Mouse (Mus musculus): ENCODE data around the gene 4930467E23Rik.
"Not testable (repeated sequence)": the region's sequence is repeated elsewhere in the genome, so short reads cannot be mapped to it uniquely, and the experiment has no call there.

4930467E23Rik gene

DNA sequence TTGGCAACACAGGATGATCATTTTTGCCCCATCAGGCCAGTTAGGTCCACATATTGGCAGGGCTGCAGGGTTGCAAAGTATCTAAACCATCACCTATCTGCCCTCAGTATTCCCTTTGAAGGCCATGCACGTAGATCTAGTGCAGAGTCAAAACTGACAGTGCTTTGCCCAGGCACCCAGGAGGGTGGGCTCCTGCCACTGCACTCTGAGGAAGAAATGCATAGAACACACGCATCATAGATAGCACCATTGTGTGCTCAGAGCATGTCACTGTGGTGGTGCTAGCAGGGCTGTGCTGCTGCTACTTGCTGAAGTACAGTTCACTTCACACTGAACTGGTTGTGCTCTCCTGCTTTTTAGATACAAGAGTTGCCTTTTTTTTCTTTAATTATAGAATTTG, at the start of gene 4930467E23Rik:
4930467E23Rik (plus strand) TSS at position 301 of the 400 bp plus-strand sequence.
- DNase-seq (ENCODE audit: low spot score), result not testable (repeated sequence)

DNA sequence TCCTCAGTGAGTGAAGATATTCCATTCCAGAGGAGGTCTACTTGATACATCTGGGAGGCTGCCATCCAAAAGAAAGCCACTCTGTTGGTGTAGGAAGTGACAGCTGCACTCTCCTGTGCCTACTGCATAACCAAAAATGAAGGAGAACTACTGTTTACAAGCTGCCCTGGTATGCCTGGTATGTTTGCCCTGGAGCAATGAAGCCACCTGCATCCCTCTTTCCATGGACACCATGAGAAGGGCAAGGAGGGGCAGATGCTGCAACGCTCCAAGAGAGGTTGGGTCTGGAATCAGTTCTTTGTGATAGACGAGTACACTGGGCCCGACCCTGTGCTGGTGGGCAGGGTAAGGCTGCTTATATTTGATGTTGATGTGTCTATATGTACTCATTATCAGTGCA, 47.1 kb upstream of the 4930467E23Rik start:
- DNase-seq (ENCODE audit: low spot score), result not testable (repeated sequence)

DNA sequence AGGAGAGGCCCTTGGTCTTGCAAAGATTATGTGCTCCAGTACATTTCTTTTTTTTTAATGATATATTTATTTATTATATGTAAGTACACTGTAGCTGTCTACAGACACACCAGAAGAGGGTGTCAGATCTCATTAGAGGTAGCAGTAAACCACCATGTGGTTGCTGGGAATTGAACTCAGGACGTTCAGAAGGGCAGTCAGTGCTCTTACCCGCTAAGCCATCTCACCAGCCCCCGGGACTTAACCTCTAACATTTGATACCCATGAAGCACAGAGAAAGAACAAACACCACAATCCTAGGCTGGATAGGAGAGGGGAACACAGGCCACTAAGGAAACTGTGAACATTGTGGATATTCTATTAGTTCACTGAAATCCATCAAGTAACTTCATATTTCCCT, 43.9 kb upstream of the 4930467E23Rik start:
- DNase-seq (ENCODE audit: low spot score), result not testable (repeated sequence)

DNA sequence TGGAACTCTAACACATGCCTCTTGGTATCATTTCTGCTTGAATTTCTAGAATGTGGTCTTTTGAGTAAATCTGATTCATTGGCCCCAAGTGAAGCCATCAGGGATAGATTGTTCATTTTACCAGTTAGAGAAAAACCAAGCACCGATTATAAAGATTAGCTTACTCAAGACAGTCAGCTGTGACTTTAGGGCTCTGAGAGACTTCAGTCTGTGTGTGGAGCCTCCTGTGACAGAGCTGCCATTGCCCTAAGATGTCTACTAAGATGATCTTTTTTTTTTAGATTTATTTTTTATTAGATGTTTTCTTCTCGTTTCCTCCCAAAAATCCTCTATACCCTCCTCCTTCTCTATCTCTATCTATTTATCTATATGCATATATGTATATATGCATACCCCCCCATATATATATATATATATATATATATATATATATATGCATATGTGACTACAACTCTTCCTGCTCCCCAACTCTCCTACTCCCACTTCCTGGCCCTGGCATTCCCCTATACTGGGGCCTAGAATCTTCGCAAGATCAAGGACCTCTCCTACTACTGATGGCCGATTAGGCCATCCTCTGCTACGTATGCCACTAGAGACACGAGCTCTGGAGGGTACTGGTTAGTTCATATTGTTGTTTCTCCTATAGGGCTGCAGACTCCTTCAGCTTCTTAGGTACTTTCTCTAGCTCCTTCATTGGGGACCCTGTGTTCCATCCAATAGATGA, 40.4 kb upstream of the 4930467E23Rik start:
- not testable (repeated sequence) for DNase-seq (ENCODE audit: low spot score)

DNA sequence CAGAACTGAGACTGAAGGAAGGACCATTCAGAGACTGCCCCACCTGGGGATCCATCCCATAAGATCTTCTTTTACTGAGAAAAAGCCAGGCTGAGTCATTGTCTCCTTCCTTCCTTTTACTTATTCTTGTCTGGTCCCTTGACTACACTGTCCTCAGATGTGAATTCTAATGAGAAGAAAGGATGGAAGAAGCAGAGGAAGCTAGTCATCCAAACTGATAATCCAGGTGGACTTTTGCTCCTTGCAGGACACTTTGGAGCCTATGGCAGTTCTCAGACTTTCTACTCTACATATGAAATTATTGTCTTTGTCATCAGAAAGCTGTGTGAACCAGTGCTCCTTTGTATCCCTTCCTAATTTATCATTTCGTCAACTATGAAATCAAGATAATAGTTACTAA, 39.6 kb upstream of the 4930467E23Rik start:
- not testable (repeated sequence) for DNase-seq (ENCODE audit: low spot score)

DNA sequence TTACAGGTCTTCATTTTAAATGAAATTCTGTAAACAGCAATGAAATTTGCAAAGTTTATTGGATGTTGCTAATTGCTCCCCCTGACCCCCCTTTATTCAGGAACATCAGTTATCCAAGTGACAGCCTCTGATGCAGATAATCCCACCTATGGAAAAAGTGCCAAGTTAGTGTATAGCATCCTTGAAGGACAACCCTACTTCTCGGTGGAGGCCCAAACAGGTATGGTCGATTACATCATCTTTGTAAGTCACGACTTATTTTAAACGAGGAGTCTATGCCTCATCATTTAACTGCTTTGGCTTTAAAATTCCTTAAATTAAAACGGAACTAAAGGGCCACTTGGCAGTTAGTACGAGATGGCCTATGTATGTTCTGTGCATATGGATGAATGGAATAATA, 38.0 kb upstream of the 4930467E23Rik start:
- not testable (repeated sequence) for DNase-seq (ENCODE audit: low spot score)

DNA sequence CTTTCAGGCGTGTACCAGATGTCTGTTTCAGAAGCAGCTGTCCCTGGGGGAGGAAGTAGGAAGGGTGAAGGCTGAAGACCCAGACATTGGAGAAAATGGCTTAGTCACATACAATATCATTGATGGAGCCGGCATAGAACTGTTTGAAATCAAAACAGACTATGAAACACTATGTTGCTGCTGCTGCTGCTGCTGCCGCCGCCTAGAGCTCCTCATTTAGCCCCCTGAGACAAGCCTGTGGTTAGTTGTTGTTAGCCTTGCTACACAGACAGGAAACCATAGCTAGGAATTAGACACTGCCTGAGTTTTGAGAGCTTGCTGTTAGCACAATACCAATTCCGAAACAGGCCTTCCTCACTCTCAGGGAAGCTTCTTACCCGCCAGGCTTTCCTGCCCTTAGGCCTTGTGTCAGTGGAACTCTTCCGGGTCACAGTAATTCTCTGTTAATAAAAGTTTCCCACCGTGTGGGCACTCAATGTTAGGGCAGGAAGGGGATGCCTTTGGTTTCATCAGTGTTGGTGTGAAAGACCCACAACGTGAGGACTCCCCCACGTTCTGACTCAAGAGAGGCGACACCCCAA, 31.8 kb upstream of the 4930467E23Rik start:
- DNase-seq (ENCODE audit: low spot score), result not testable (repeated sequence)

DNA sequence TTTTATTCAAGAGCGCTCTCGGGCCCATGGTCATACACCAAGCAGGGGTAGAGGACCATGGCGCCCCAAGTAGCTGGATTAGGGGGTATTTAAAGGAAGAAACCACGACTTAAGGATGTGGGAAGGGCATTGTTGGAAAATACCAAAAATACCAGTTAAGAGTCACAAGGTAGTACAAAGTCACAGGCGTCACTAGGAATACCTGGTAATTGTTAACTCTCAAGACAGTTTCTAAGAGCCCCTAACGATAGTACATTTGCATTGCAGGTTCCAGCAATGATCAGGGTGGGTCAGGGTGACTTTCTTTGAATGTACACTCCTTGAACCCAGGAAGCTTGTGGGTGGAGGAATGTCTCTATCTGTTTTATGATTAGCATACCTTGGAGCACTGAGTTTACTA, 31.3 kb upstream of the 4930467E23Rik start:
- DNase-seq (ENCODE audit: low spot score), result not testable (repeated sequence)

DNA sequence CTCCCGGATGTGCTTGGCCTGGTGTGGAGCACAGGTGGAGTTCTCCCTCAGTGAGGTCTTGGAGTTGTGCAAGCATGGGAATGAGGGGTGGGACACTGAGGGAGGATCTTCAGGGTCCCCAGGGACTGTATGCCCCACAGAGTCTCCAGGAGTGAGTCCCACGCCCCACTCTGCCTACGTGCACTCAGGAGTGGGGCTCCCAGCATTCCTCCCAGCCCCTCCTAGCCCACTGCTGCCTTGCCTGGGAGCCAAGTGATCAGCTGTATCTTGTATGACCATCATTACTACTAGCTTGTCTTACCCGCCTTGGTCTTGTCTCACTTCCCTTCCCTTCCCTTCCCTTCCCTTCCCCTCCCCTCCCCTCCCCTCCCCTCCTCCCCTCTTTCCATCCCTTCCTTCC, 30.7 kb upstream of the 4930467E23Rik start:
- peak; percentile 68 for DNase-seq (ENCODE audit: low spot score)

DNA sequence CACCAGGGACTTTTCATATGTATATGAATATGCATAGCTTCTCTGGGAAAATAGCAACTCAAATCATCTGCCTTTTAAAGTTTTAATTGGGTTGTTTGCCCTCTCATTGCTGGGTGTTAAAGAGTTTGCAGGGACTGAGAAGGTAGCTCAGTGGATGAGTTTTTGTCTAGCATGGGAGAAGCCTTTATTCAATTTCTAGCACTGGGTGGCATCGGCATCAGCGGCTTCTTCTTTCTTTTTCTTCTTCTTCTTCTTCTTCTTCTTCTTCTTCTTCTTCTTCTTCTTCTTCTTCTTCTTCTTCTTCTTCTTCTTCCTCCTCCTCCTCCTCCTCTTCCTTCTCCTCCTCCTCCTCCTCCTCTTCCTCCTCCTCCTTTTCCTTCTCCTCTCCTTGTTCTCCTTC, 28.1 kb upstream of the 4930467E23Rik start:
- DNase-seq (ENCODE audit: low spot score), result not testable (repeated sequence)

DNA sequence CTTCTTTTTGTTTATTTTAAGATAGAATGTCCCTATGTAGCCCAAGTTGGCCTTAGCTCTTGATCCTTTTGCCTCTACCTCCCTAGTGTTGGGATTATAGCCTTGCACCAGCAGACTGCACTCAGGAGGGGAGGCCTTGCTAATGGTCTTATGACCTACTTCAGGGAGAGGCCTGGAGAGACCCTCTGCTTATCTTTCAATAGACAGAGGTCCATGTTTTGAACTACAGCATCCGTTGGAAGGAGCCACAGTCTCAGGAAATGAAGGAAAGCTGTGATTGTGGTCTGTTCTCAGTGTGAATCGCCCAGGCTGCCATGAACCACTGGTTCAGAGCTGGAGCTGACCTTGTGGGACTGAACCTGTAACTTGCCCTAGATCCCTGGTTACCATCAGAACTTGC, 27.1 kb upstream of the 4930467E23Rik start:
- not testable (repeated sequence) for DNase-seq (ENCODE audit: low spot score)

DNA sequence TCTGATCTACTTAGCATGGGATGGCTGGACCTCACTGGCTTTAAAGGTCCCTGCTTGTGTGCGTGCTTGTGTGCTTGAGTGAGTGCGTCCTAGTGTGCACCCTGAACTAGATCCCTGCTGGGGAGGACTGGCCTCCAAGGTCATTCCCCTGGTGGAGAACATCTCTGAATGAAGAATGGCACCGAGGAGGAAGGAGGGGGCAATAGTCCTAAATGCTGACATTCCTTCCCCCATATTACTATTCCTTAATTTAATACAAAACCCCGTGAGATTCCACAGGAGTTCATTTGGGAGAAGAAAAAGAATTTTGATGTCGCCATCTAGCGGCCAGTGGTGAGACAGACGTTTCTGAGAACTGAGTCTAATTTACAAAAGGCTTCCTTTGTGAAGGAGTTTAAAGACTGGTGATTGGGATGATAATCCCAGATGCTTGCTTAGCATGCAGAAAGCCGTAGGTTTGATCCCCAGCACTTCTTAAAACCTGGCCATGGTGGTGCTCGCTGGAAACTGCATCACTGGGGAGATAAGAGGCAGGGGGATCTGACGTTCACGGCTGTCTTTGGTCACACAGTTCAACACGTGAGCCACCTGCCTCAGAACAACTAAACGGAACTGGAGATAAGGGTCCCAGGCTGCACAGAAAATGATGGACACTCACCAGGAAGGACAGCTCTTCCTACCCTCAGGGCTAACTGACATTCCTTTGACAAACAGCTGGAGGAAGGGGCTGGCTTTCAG, 26.2 kb upstream of the 4930467E23Rik start:
- peak; percentile 93 for DNase-seq (ENCODE audit: low spot score)

DNA sequence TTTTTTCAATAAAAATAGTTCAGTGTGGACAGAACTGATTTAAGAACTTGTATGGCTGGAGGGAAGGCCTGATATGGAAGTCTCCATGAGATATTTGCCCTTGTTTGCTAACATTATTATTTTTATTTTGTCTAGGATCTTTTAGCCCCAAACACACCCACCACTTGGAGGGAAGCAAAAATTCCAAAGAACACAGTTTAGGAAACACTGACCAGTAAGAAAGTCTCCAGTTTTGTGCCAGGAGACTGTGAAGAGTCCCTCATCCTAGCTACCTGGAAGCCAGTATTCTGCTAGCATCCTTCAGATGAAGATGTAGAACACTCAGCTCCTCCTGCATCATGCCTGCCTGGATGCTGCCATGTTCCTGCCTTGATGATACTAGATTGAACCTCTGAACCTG, 25.5 kb upstream of the 4930467E23Rik start:
- DNase-seq (ENCODE audit: low spot score), result not testable (repeated sequence)

DNA sequence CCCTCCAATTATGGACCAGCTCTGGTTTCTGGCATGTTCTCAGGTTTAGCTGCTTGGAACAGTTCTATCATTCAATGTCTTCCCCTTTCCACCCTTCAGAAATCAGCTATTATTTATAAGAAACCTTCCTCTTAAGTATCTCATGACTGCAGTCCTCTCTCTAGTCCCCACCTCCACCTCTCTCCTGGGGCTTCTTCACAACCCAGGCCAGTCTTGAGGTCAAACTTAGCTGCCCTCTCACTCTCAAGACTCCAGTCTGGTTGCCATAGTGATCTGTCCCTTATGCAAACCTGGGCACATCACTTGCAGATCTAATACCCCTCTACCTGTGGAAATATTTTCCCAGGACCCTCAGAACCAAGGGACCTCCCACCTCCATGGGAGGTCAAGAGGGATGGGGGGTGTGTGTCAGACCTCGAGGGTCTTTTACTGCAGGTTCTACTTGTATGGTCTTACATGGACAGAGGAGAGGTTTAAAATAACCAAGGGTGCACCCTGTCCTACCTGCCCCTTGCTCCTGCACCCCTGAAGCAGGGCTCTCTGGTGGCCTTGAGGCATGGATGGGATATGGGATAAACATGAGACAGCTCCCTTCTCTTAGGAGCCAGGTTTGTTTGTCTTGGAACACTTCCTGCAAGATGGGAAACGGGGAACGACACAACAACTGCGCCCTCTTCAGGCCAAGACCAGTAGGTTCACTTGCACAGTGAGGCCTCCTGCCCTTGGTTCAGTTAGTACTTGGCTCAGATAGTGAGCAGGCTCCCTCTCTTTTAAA, 24.7 kb upstream of the 4930467E23Rik start:
- DNase-seq (ENCODE audit: low spot score), result not testable (repeated sequence)

DNA sequence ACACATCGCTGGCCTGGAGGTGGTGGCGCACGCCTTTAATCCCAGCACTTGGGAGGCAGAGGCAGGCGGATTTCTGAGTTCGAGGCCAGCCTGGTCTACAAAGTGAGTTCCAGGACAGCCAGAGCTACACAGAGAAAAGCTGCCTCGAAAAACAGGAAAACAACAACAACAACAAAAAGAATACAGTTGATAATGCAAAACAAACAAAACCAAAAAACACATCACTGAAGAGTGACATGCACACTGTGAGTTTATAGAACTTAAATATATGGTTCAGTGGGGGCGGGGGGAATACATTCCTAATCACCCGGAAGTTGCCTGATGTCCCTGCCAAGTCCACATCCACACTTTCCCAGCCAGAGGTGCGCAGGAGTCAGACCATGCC, 24.2 kb upstream of the 4930467E23Rik start:
- not testable (repeated sequence) for DNase-seq (ENCODE audit: low spot score)

DNA sequence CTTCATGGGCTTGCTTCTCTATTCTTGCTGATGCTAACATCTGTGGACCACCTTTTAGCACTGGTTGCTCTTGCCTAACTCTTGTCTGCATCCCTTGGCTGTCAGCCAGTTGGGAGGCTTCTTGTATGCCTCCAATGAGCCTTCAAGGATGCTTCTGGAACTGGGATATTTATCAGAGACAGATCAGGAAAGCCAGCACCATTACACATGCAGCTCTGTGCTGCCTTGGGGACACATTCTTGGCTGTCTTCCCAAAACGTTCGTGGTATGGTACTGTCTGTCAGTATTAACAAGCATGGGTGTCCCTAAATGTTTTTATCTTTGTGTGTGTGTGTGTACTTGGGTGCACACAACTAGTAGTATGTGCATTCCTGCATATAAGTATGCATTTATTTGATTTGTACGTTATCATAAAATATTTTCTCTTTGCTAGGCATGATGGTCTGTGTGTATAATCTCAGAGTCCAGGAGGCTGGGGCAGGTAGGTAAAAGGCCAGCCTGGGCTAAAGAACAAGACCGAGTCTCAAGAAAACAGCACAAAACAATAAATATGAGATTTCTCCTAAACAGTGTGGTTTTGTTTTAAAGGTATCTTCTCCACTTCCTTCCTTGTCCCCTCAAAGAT, 23.2 kb upstream of the 4930467E23Rik start:
- DNase-seq (ENCODE audit: low spot score), result not testable (repeated sequence)

DNA sequence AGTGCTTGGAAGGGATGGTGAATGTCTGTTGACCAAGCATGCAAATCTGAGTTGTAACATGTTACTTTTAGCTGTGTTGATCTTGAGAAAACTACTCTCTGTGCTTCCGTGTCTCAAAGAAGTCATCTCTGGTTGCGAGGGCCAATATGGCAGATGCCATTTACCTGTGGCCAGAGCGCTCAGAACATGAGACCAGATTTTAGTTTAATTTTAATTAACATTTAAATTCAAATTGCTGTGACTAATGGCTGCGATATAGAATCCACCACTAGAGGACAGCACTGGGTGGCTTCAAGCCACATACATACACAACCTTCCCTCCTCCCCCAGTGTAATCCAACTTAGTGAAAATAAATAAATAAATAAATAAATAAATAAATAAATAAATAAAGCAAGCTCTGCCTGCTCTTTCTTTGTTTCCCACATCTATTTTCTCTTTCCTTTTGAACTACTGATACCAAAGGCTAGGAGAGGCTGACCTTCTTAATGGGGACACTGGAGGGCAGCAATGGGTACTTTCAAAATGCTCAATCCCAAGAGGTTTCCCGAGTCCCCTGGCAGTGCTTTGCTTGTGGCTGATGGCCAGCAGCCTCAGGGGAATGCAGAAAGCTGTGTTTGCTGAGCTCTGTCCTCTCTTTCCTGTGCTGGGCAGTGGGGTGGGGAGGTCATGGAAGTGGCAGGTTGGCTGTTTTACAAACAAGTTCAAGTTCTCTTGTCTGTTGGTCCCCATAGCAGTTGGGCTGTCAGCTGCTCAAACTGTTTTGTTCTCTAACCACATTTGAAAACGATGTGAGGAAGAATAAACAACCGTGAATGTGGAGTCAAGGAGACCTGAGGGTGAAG, 22.2 kb upstream of the 4930467E23Rik start:
- DNase-seq (ENCODE audit: low spot score), result peak; percentile 94

DNA sequence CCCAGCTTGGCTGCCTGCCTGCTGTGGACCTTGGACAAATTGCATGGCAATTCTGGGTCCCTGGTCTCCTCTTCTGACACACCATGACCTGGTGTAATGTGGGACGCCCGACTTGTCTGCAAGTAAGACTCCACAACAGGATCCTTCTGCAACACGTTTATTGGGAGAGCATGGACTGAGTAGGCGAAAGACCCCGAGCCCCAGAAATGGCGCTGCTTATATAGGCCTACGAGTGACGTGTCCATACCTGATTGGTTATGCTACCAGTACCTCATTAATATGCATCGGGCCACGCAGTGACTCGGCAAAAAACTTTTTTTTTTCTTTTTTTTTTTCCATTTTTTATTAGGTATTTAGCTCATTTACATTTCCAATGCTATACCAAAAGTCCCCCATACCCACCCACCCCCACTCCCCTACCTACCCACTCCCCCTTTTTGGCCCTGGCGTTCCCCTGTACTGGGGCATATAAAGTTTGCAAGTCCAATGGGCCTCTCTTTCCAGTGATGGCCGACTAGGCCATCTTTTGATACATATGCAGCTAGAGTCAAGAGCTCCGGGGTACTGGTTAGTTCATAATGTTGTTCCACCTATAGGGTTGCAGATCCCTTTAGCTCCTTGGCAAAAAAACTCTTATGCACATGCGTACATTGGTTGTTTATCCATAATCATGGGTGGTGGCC, 21.5 kb upstream of the 4930467E23Rik start:
- DNase-seq (ENCODE audit: low spot score), result not testable (repeated sequence)

DNA sequence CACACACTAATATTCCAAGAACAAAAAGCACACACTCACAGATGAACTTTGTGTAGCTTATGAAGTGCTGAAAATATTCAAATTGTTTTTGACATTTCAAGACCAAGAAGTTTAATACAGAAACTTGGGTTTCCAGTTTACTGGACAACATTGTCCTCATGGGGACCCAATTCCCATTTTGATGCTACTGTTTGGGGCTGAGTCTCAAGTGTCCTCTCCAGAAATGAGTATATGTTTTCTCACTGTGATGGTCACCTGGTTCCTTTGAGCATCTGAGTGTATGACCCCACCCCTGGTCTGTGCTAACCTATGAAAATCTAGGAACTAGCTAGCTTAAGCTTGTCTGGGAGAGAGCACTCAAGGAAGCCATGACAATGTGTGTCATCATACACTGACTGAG, 20.4 kb upstream of the 4930467E23Rik start:
- DNase-seq (ENCODE audit: low spot score), result not testable (repeated sequence)

DNA sequence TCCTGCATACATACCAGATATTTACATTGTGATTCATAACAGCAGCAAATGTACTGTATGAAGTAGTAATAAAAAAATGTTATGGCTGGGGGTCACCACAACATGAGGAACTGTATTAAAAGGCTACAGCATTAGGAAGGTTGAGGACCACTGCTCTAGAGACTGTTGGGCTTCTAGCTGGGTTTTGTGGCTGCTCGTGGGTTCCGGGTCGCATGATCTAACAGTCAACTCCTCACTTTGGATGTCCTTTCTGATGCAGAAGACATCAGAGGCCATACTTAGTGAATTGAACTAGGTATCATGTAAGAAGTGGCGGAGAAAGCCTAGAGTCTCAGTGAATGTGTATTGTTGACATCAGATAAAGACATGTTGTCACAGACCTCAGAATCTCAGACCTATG, 19.9 kb upstream of the 4930467E23Rik start:
- not testable (repeated sequence) for DNase-seq (ENCODE audit: low spot score)
